Mouse (Mus musculus) intestine, postnatal 0 days (tissue): ENCODE data around the gene Ptcd1. TPM values are rescaled to one million over a fixed set of nuclear protein-coding genes. Genes with fewer than 3 reads are reported as not detected.
A peak's percentile ranks its signal among the peaks of the same experiment; 100 is the strongest.

ENCODE experiments used
- ATAC-seq: fragments of 200-750 bp; cut with Nextera tagmentation; 2 replicates; pipeline ENCODE4 v1.8.0; 2017; ENCODE audit warnings: mild to moderate bottlenecking, moderate TSS enrichment, moderate library complexity
- H3K27ac ChIP-seq: fragments of 300-500 bp; sonication (generic); 2 replicates; pipeline ENCODE4 v1.5.1; 2014; ENCODE audit warnings: mild to moderate bottlenecking, low read depth, low read length, moderate library complexity
- H3K27me3 ChIP-seq: fragments of 300-500 bp; sonication (generic); replicated peaks from 2 replicates; pipeline ENCODE4 v1.6.1; 2014; ENCODE audit warnings: low read length, mixed read lengths; ENCODE audit not compliant: control insufficient read depth, insufficient read depth
- H3K36me3 ChIP-seq: fragments of 300-500 bp; sonication (generic); 2 replicates; pipeline ENCODE4 v1.6.1; 2014; ENCODE audit warnings: mild to moderate bottlenecking, moderate library complexity; ENCODE audit not compliant: control insufficient read depth, insufficient read depth
- H3K4me1 ChIP-seq: fragments of 300-500 bp; sonication (generic); replicated peaks from 2 replicates; pipeline ENCODE4 v1.6.1; 2014; ENCODE audit warnings: antibody characterized with exemption, low read length, mixed read lengths; ENCODE audit not compliant: control insufficient read depth, insufficient read depth
- H3K4me2 ChIP-seq: fragments of 300-500 bp; sonication (generic); replicated peaks from 2 replicates; pipeline ENCODE4 v1.6.1; 2014; ENCODE audit warnings: low read depth, mild to moderate bottlenecking, moderate library complexity
- H3K4me3 ChIP-seq: fragments of 300-500 bp; sonication (generic); 2 replicates; pipeline ENCODE4 v1.5.1; 2014; ENCODE audit warnings: low read depth, low read length
- H3K9ac ChIP-seq: fragments of 300-500 bp; sonication (generic); 2 replicates; pipeline ENCODE4 v1.6.1; 2014; ENCODE audit warnings: mild to moderate bottlenecking, low read depth, low read length
- H3K9me3 ChIP-seq: fragments of 300-500 bp; sonication (generic); 2 replicates; pipeline ENCODE4 v1.6.1; 2016; ENCODE audit warnings: mixed run types; ENCODE audit not compliant: control insufficient read depth
- CTCF ChIP-seq: sonication (generic); IDR thresholded peaks from 2 replicates; pipeline ENCODE4 v1.5.1; 2016; ENCODE audit warnings: low read depth, mild to moderate bottlenecking, control low read depth, antibody characterized with exemption, moderate library complexity
- WGBS: fragments of 180-500 bp; shearing (Covaris S2); extraction: QIAGEN DNeasy Blood & Tissue Kit; methylation state at CpG from one replicate; pipeline ENCODE4 v1.1.7; 2014; 5-methylcytosine and 5-hydroxymethylcytosine counted together
- polyA plus RNA-seq: library from polyadenylated mRNA; unstranded; fragments of >200 nt; fragmentation: Nextera tagmentation; extraction: Ambion mirVana; gene quantifications from 2 replicates; pipeline ENCODE4 v1.2.1, GENCODE M21; 2015

Gene Ptcd1
- polyA plus RNA-seq, 1 experiment from 2014 or later, result 9.3 TPM

DNA sequence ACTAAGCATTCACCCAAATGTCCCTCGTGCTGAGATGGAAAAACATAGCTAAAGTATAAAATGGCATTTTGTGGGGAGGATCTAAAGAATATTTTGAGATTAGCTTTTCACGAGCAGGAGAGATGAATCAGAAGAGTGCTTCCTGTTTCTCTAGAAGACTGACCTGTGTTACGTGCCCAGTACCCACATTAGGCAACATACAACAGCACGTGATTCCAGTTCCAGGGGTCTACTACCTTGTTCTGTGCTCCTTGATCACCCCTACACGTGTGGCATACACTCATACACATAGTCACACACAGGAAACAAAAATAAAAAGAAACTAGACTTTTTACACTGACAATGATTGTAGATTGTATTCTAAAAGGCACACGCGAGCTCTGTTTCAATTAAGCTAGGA lies 33.5 kb upstream of the Ptcd1 start:
- H3K27ac ChIP-seq, result no peak overlapping the region
- WGBS, result 61% methylated on average over 7 of the region's 7 CpGs
- no peaks in the 10 kb centered on the region for H3K9me3 ChIP-seq
- H3K4me2 ChIP-seq, result peak overlapping the region; percentile 90; the same call in 1 of the 2 replicates
- no peak for ATAC-seq
- no peak for TF ChIP-seq CTCF
- no peaks in the 10 kb centered on the region for H3K27me3 ChIP-seq
- peaks cover 28% of the 10 kb centered on the region for H3K36me3 ChIP-seq
- no peak overlapping the region; the same call in 1 of the 2 replicates for H3K4me3 ChIP-seq
- H3K9ac ChIP-seq, result no peak overlapping the region
- H3K4me1 ChIP-seq, result no peaks in the 10 kb centered on the region

GRCm38 (mm10) chr5:145191962-145192361 lies 25.1 kb upstream of the Ptcd1 start, which contains the start of gene Atp5j2:
Gene Atp5j2 (minus strand): TSS chr5:145192062.
- no peaks in the 10 kb centered on the region for H3K9me3 ChIP-seq
- peaks cover 31% of the 10 kb centered on the region for H3K36me3 ChIP-seq
- no peak for ATAC-seq
- H3K27ac ChIP-seq, result peak within 1 kb of the TSS; percentile 84
- H3K9ac ChIP-seq, result peak within 1 kb of the TSS; percentile 82
- H3K4me3 ChIP-seq, result peak within 1 kb of the TSS; percentile 71
- no peak for TF ChIP-seq CTCF
- H3K4me2 ChIP-seq, result peak within 1 kb of the TSS; percentile 74
- H3K27me3 ChIP-seq, result no peaks in the 10 kb centered on the region
- H3K4me1 ChIP-seq, result 0 out of 2 replicates have a peak, but pooled peaks cover 5% of the 10 kb centered on the region
- WGBS, result 90% methylated on average over 2 of the region's 2 CpGs

- Histone ChIP-seq H3K4me1 (0 out of 2 replicates have a peak, but pooled peaks cover 5% of the 10 kb centered on the region), H3K27me3 (no peaks in the 10 kb centered on the region), H3K36me3 (peaks cover 34% of the 10 kb centered on the region), H3K4me2 (peak overlapping the region; percentile 74), H3K4me3 (peak overlapping the region; percentile 71), H3K9ac (peak overlapping the region; percentile 82), H3K9me3 (no peaks in the 10 kb centered on the region), H3K27ac (peak overlapping the region; percentile 84)
- WGBS, result under 1% methylated on average over 41 of the region's 41 CpGs
- no peak for TF ChIP-seq CTCF
- ATAC-seq, result peak; percentile 84
These were observed 24.2 kb upstream of the Ptcd1 start for GRCm38 (mm10) chr5:145190875-145191798.

DNA sequence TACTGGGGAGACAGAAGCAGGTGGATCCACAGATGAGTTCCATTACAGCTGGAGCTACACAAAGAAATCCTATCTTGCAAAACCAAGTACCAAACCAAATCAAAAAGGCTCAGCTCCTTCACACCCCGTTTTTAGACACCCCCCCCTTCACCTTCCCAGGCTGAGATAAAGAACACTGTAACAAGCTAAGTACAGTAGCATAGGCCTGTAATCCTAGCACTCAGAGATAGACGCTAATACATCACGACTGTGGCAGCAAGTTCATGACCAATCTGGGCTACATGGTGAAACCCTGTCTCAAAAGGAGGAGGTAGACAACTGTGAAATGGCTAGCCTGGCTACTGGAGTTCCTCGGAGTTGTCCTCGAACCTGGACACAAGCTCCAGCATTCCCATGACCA lies 23.5 kb upstream of the Ptcd1 start:
- peaks cover 33% of the 10 kb centered on the region for H3K36me3 ChIP-seq
- no peaks in the 10 kb centered on the region for H3K27me3 ChIP-seq
- ATAC-seq, result no peak
- no peaks in the 10 kb centered on the region for H3K9me3 ChIP-seq
- 0 out of 2 replicates have a peak, but pooled peaks cover 5% of the 10 kb centered on the region for H3K4me1 ChIP-seq
- H3K4me2 ChIP-seq, result peak overlapping the region; percentile 74
- H3K4me3 ChIP-seq, result peak overlapping the region; percentile 71
- WGBS, result 25% methylated on average over 5 of the region's 5 CpGs
- peak overlapping the region; percentile 84; the same call in 1 of the 2 replicates for H3K27ac ChIP-seq
- no peak for TF ChIP-seq CTCF
- H3K9ac ChIP-seq, result peak overlapping the region; percentile 82

DNA sequence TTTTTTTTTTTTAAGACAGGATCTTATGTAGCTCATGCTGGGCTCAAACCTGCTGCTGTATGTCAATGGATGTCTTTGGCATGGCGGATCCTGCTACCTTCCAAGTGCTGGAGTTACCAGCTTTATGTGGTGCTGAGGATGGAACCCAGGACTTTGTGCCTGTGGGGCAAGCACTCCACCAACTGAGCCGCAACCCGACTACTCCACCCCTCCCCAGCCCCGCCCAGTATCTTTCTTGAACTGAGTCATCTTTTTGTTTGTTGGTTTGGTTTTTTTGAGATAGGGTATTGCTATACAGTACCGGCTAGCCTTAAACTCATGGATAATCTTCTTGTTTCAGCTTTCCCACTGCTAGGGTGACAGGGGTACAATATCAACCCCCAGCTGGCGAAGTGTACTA lies 22.5 kb upstream of the Ptcd1 start:
- H3K27me3 ChIP-seq, result no peaks in the 10 kb centered on the region
- 71% methylated on average over 6 of the region's 6 CpGs for WGBS
- no peaks in the 10 kb centered on the region for H3K9me3 ChIP-seq
- 0 out of 2 replicates have a peak, but pooled peaks cover 5% of the 10 kb centered on the region for H3K4me1 ChIP-seq
- TF ChIP-seq CTCF, result no peak
- no peak overlapping the region for H3K4me3 ChIP-seq
- H3K36me3 ChIP-seq, result peaks cover 32% of the 10 kb centered on the region
- no peak overlapping the region for H3K9ac ChIP-seq
- H3K27ac ChIP-seq, result no peak overlapping the region
- H3K4me2 ChIP-seq, result peak overlapping the region; percentile 74
- ATAC-seq, result no peak

DNA sequence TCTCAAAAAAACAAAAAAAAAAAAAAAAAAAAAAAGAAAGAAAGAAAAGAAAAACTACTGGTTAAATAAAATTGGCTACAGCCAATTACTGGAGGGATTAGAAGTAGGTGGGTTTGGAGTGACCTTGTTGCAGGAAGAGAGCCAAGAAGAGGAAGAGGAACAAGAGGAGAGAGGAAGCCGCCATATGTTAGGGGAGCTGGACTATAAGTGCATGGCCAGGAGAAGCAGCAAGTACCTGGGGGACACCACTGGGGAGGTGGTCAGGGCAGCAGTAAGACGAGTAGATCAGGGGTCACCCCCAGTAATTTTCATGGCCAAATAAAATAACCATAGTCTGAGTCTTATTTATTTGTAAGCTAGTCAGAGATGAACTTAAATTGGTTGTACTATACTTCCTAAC lies 18.3 kb upstream of the Ptcd1 start:
- WGBS, result 88% methylated on average over 2 of the region's 2 CpGs
- no peak for ATAC-seq
- no peaks in the 10 kb centered on the region for H3K9me3 ChIP-seq
- no peak overlapping the region for H3K27ac ChIP-seq
- H3K4me3 ChIP-seq, result no peak overlapping the region
- H3K36me3 ChIP-seq, result peaks cover 73% of the 10 kb centered on the region
- H3K27me3 ChIP-seq, result no peaks in the 10 kb centered on the region
- H3K4me1 ChIP-seq, result 0 out of 2 replicates have a peak, but pooled peaks cover 2% of the 10 kb centered on the region
- TF ChIP-seq CTCF, result no peak
- no peak overlapping the region for H3K4me2 ChIP-seq
- H3K9ac ChIP-seq, result no peak overlapping the region
